Mouse (Mus musculus): ENCODE measurements around the gene Raet1e. TPM values are rescaled to one million over a fixed set of nuclear protein-coding genes. Genes with fewer than 3 reads are reported as not detected.
A peak's percentile ranks its signal among the peaks of the same experiment; 100 is the strongest.
"Not testable (repeated sequence)": the region's sequence is repeated elsewhere in the genome, so short reads cannot be mapped to it uniquely, and the experiment has no call there.

Gene Raet1e
- total RNA-seq, 2 experiments from 2014 or later, result 2.7 to 3.2 TPM

GRCm38 (mm10) chr10:22360252-22360651, 201.9 kb downstream of the Raet1e start, which contains the start of gene Raet1d:
Gene Raet1d (plus strand): TSS chr10:22360552.
- DNase-seq (ENCODE audit: low spot score in 2 of 2), result not testable (repeated sequence)

- not testable (repeated sequence) for DNase-seq (ENCODE audit: low spot score in 2 of 2)
Measured at GRCm38 (mm10) chr10:22360957-22361356, 202.6 kb downstream of the Raet1e start.

GRCm38 (mm10) chr10:22361415-22362352, 203.3 kb downstream of the Raet1e start:
- DNase-seq (ENCODE audit: low spot score in 2 of 2), result not testable (repeated sequence)

GRCm38 (mm10) chr10:22362466-22362865, 204.1 kb downstream of the Raet1e start:
- DNase-seq (ENCODE audit: low spot score in 2 of 2), result not testable (repeated sequence)

- not testable (repeated sequence) for DNase-seq (ENCODE audit: low spot score in 2 of 2)
Measured at GRCm38 (mm10) chr10:22364915-22365314, 206.5 kb downstream of the Raet1e start.

- DNase-seq (ENCODE audit: low spot score in 2 of 2), result not testable (repeated sequence)
Measured at GRCm38 (mm10) chr10:22381226-22381625, 222.9 kb downstream of the Raet1e start.

- DNase-seq (ENCODE audit: low spot score in 2 of 2), result not testable (repeated sequence)
Measured at GRCm38 (mm10) chr10:22390146-22390545, 231.8 kb downstream of the Raet1e start.

- not testable (repeated sequence) for DNase-seq (ENCODE audit: low spot score in 2 of 2)
Measured at GRCm38 (mm10) chr10:22391616-22392015, 233.2 kb downstream of the Raet1e start.

- not testable (repeated sequence) for DNase-seq (ENCODE audit: low spot score in 2 of 2)
Measured at GRCm38 (mm10) chr10:22393028-22393824, 234.9 kb downstream of the Raet1e start.

- DNase-seq (ENCODE audit: low spot score in 2 of 2), result not testable (repeated sequence)
Measured at GRCm38 (mm10) chr10:22396680-22397079, 238.3 kb downstream of the Raet1e start.

GRCm38 (mm10) chr10:22402225-22402917, 244.0 kb downstream of the Raet1e start:
- DNase-seq (ENCODE audit: low spot score in 2 of 2), result peak in 1 of 2 experiments; percentile 10

GRCm38 (mm10) chr10:22413702-22414494, 255.5 kb downstream of the Raet1e start:
- not testable (repeated sequence) for DNase-seq (ENCODE audit: low spot score in 2 of 2)

Other genes with a start within 250 kb of the Raet1e start
- not detected for gene 4930444G20Rik, start 90.5 kb upstream of the Raet1e start, total RNA-seq (2021)
- 1 to 10 TPM; 9.7 to 9.9 TPM for gene E030030I06Rik, start 9.3 kb upstream of the Raet1e start, total RNA-seq (2021)
- under 1 TPM; 0.48 to 0.59 TPM for gene H60b, start within 50 bp of the Raet1e start, total RNA-seq (2021)
- 1 to 10 TPM in 1 of 2 experiments, under 1 TPM in 1; 0.84 to 2.0 TPM for gene Raet1d, start 202.0 kb downstream of the Raet1e start, total RNA-seq (2021)

All from adrenal gland, postnatal 4 days (tissue).